Mouse (Mus musculus) colon, adult 2 months (tissue): Measurements from ENCODE around the gene Ywhah. TPM values are rescaled to one million over a fixed set of nuclear protein-coding genes. Genes with fewer than 3 reads are reported as not detected.

ENCODE experiments used
- polyA plus RNA-seq: library from polyadenylated mRNA; depleted of rRNA; stranded (reverse); fragments of >200 nt; gene quantifications from 2 replicates; pipeline ENCODE4 v1.2.3, GENCODE M21; 2012; rRNA removed

Gene Ywhah
- 196 and 204 TPM in 2 replicates for polyA plus RNA-seq

GRCm38 (mm10) chr5:33018561-33019425 is at the start of gene Ywhah:
Gene Ywhah, plus strand, starts transcription at chr5:33018816.

Other genes starting within 250 kb of the Ywhah start
- gene Pisd, start 233.2 kb upstream of the Ywhah start, polyA plus RNA-seq: 95.0 and 103 TPM in 2 replicates
- gene Gm20671, start 191.7 kb upstream of the Ywhah start, polyA plus RNA-seq: 10.6 and 18.0 TPM in 2 replicates
- gene Prr14l, start 164.6 kb upstream of the Ywhah start, polyA plus RNA-seq: 8.2 and 20.7 TPM in 2 replicates
- gene Depdc5, start 155.1 kb upstream of the Ywhah start, polyA plus RNA-seq: 10.3 and 12.7 TPM in 2 replicates
- gene Slc5a1, start 85.4 kb downstream of the Ywhah start, polyA plus RNA-seq: 50.2 and 57.7 TPM in 2 replicates
- gene Spon2, start 199.6 kb downstream of the Ywhah start, polyA plus RNA-seq: 95.0 and 147 TPM in 2 replicates